Mouse (Mus musculus) heart, adult 2 months (tissue): ENCODE results near the gene Selenon. TPM values are rescaled to one million over a fixed set of nuclear protein-coding genes. Genes with fewer than 3 reads are reported as not detected.

Experiments used
- DNase-seq, 2 experiments: peaks; one replicate each; pipeline ENCODE4 v3.0.0; 2021
- H3K27ac ChIP-seq: fragments of 200-600 bp; 2 replicates; pipeline ENCODE4 v1.8.1; 2022
- H3K27me3 ChIP-seq: fragments of 200-500 bp; 2 replicates; pipeline ENCODE4 v1.6.1; 2012; ENCODE audit warnings: mild to moderate bottlenecking, low read length, inconsistent platforms, mixed read lengths; ENCODE audit not compliant: control insufficient read depth, insufficient read depth
- H3K36me3 ChIP-seq: fragments of 200-500 bp; 2 replicates; pipeline ENCODE4 v1.6.1; 2012; ENCODE audit warnings: low read length, inconsistent platforms; ENCODE audit not compliant: control insufficient read depth, insufficient read depth
- H3K4me1 ChIP-seq: fragments of 200-500 bp; 2 replicates; pipeline ENCODE4 v1.6.1; 2011; ENCODE audit warnings: low read length; ENCODE audit not compliant: control insufficient read depth, insufficient read depth
- H3K4me3 ChIP-seq: fragments of 200-600 bp; 2 replicates; pipeline ENCODE4 v1.8.1; 2022
- H3K79me2 ChIP-seq: fragments of 200-500 bp; replicated peaks from 2 replicates; pipeline ENCODE4 v1.6.1; 2012; ENCODE audit warnings: mild to moderate bottlenecking, inconsistent platforms, low read length, moderate library complexity, mixed read lengths; ENCODE audit not compliant: control insufficient read depth, insufficient read depth
- H3K9ac ChIP-seq: fragments of 200-500 bp; 2 replicates; pipeline ENCODE4 v1.6.1; 2012; ENCODE audit warnings: low read depth, mild to moderate bottlenecking, control low read depth, inconsistent platforms, low read length, mixed read lengths
- CTCF ChIP-seq: fragments of 200-600 bp; IDR thresholded peaks from 2 replicates; pipeline ENCODE4 v1.8.1; 2022; ENCODE audit warnings: antibody characterized with exemption, mild to moderate bottlenecking, moderate library complexity
- EP300 ChIP-seq: fragments of 200-500 bp; IDR thresholded peaks from 2 replicates; pipeline ENCODE4 v1.6.1; 2011; ENCODE audit warnings: low read depth, low read length, control low read depth; ENCODE audit not compliant: insufficient read depth
- POLR2A ChIP-seq: fragments of 200-500 bp; IDR thresholded peaks from 2 replicates; pipeline ENCODE4 v1.6.1; 2011; ENCODE audit warnings: mild to moderate bottlenecking, low read depth, low read length, control low read depth; ENCODE audit not compliant: insufficient read depth
- WGBS: fragments of 180-500 bp; shearing (Covaris S2); methylation state at CpG from one replicate; pipeline ENCODE4 v1.1.7; 2018; 5-methylcytosine and 5-hydroxymethylcytosine counted together
- intact Hi-C: fragments of 180-260 bp; cut with DNase I; formaldehyde crosslinking; loops from one replicate; pipeline ENCODE4 v1.15.1; 2025
- long read RNA-seq: library from polyadenylated mRNA; stranded (forward); transcript quantifications from one replicate; pipeline ENCODE4 v2.0.0, GENCODE M21; 2021
- polyA plus RNA-seq: library from polyadenylated mRNA; depleted of rRNA; stranded (reverse); fragments of >200 nt; gene quantifications from 2 replicates; pipeline ENCODE4 v1.2.3, GENCODE M21; 2012; rRNA removed
- total RNA-seq, 2 experiments: library from RNA; stranded (reverse); gene quantifications; 2 replicates each; pipeline ENCODE4 v1.2.3; 2021

Gene Selenon
- total RNA-seq: 10 to 100 TPM; 18.6 to 19.9 TPM
- 22.5 and 23.6 TPM in 2 replicates for polyA plus RNA-seq
- long read RNA-seq, transcript Selenon-201 (12 exons, 3,445 nt): major isoform, 26 of 40 reads
- long read RNA-seq, partial matches to known transcripts: 2 of 40 reads
- long read RNA-seq, other reads (novel, unspliced or antisense): 12 of 40 reads

- intact Hi-C loops: no loop called here
- Histone ChIP-seq H3K79me2 (no peaks in the 10 kb centered on the region), H3K9ac (peak within 1 kb of the TSS; percentile 91), H3K27me3 (no peaks in the 10 kb centered on the region), H3K4me3 (peak within 1 kb of the TSS; percentile 67), H3K36me3 (no peaks in the 10 kb centered on the region), H3K27ac (peak within 1 kb of the TSS; percentile 65), H3K4me1 (peaks cover 10% of the 10 kb centered on the region)
- WGBS: 3% methylated on average over 62 of the region's 67 CpGs
- DNase-seq: peak; percentile 84 to 85
- TF ChIP-seq POLR2A (no peak), EP300 (no peak), CTCF (no peak)
Measured at GRCm38 (mm10) chr4:134551494-134552316, at the start of gene Selenon. Selenon (minus strand) TSS chr4:134552166.

DNA sequence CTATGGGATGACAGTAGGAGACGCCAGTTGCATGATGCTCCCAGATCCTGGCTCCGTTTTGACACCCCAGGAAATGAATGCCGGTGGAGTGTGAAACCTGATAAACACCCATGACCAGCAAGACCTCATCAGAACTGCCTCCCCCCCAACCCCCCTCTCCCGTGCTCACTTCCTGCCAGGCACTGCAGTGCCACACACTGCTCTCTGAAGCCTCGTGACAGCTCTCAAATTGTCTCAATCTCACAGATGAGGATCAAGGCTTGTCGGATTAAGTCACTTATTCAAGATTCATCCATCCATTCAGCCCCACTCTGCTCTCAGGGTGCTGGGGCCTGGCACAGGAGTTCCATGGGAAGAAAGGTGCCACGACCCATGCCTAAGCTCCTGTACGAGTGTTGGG, 49.4 kb upstream of the Selenon start:
- Histone ChIP-seq H3K79me2 (0 out of 2 replicates have a peak, but pooled peaks cover 2% of the 10 kb centered on the region), H3K27me3 (no peaks in the 10 kb centered on the region), H3K36me3 (no peaks in the 10 kb centered on the region), H3K27ac (no peak overlapping the region; the same call in none of the 2 replicates), H3K4me3 (no peak overlapping the region), H3K9ac (no peak overlapping the region), H3K4me1 (peaks cover 30% of the 10 kb centered on the region)
- DNase-seq: no peak
- whole genome bisulfite sequencing: 40% methylated on average over 8 of the region's 8 CpGs
- intact Hi-C loops: no loop called here
- no peak for TF ChIP-seq POLR2A

DNA sequence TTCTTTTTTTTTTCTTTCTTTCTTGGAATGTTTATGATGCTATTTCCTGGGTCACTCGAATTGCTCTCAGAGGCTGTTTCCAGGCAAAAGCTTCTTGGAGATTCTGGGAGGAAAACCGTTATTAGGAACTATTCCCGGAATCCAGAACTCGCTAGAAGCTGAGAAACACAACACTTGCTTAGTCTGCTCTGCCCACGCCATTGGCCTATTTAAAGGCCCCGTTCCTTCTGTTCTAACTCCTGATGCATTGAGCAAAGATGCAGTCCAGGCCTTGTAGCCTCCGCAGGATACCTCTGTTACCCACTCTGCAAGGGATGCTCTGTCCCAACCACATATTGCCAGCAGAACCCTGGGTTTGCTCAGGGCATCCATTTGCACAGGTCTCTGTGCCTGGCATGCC, 48.8 kb upstream of the Selenon start:
- TF ChIP-seq CTCF (no peak), POLR2A (no peak), EP300 (no peak)
- Histone ChIP-seq H3K4me3 (no peak overlapping the region), H3K36me3 (no peaks in the 10 kb centered on the region), H3K27ac (no peak overlapping the region), H3K27me3 (no peaks in the 10 kb centered on the region), H3K79me2 (0 out of 2 replicates have a peak, but pooled peaks cover 2% of the 10 kb centered on the region), H3K9ac (no peak overlapping the region), H3K4me1 (peaks cover 26% of the 10 kb centered on the region)
- 77% methylated on average over 7 of the region's 7 CpGs for WGBS
- intact Hi-C loops: no loop called here
- DNase-seq: no peak

DNA sequence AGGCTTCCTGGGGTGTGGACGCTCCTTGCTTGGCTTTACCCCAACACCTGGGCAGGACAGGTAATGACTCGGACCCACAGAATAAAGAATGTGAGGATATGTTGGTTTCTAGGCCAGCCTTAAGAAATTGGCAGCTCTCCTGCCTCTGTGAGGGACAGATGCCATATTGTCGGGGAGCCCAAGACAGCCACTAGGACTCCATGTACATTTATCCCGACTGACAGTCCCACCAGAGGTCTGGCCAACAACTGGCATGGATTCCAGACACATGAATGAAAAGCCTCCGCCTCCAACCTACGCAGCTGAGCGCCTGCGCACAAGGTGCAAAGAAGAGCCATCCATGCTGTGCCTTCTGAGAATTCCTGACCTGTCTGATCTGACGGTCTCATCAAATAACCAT, 48.1 kb upstream of the Selenon start:
- no peak overlapping the region for H3K9ac ChIP-seq
- H3K4me1 ChIP-seq: peaks cover 26% of the 10 kb centered on the region
- H3K27ac ChIP-seq: no peak overlapping the region
- DNase-seq: no peak
- H3K79me2 ChIP-seq: 0 out of 2 replicates have a peak, but pooled peaks cover 2% of the 10 kb centered on the region
- intact Hi-C loops: no loop called here
- no peaks in the 10 kb centered on the region for H3K36me3 ChIP-seq
- H3K27me3 ChIP-seq: no peaks in the 10 kb centered on the region
- 91% methylated on average over 9 of the region's 9 CpGs for WGBS
- no peak for TF ChIP-seq EP300
- TF ChIP-seq POLR2A: no peak
- TF ChIP-seq CTCF: no peak
- H3K4me3 ChIP-seq: no peak overlapping the region

DNA sequence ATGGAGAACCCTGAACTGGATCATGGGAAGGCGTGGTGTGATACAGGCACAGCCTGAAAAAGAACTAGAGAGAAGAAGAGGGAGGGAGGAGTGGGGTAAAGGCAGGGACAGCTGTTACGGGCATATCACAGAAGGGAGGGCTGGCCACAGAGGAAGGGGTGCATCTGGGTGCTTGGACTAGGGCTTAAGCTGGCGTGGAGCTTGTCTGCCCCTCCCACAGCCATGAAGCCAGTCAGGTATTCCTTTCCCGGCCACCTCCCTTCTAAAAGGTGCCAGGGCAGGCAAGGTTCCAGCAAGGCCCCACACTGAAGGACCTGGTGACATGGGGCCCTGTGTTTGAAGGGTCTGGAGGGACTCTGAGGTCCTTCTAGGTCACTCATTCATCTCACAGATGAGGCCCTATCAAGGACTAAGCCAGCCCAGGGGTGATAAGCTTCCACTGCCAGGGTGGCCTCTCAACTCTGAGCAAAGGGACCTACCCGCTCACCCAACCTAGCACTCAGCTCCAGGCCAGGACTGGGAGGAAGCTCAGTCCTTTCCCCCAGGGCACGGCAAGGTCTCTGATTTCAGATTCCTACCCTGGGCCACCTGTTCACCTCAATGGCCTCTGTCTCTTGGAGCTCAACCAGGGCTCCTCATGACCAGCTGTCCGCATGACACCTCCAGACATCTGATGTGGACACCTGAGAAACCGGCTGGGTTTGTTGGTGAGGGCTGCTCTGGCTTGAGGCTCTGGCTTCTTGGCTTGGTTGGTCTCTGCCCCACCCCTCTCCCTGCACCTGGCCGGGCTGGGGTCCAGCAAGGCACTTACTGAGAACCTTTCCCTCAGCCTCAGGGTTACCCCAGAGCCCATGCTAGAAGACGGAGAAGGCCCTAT, 45.1 kb upstream of the Selenon start:
- Histone ChIP-seq H3K36me3 (no peaks in the 10 kb centered on the region), H3K4me3 (no peak overlapping the region), H3K79me2 (0 out of 2 replicates have a peak, but pooled peaks cover 2% of the 10 kb centered on the region), H3K4me1 (peaks cover 16% of the 10 kb centered on the region), H3K27me3 (no peaks in the 10 kb centered on the region), H3K27ac (peak overlapping the region; percentile 49), H3K9ac (no peak overlapping the region)
- intact Hi-C loops: no loop called here
- TF ChIP-seq POLR2A (no peak), EP300 (no peak), CTCF (no peak)
- no peak for DNase-seq
- 67% methylated on average over 10 of the region's 10 CpGs for WGBS
